26 mouse cellular contexts compared by ENCODE assay signal in genomic region chr1:37641361-37641760, GRCm38 (mm10).
"Had no signal": no experiment of that assay in that cellular context is flagged by ENCODE, and none has a peak within 500 bp of the region (broad histone marks: within the 10 kb centered on the region; RNA-seq: fewer than 3 reads in every experiment).

No protein-coding gene starts in this region.

- ATAC-seq: hindbrain, postnatal 0 days; intestine, embryonic 16.5 days had no signal

- H3K4me2 ChIP-seq: heart, embryonic 11.5 days; heart, embryonic 13.5 days; heart, embryonic 15.5 days; hindbrain, embryonic 13.5 days; hindbrain, embryonic 15.5 days; limb, embryonic 12.5 days; liver, embryonic 11.5 days; liver, embryonic 13.5 days had no signal

- H3K36me3 ChIP-seq: heart, embryonic 13.5 days; heart, embryonic 15.5 days; hindbrain, embryonic 13.5 days; hindbrain, embryonic 15.5 days; limb, embryonic 10.5 days; limb, embryonic 12.5 days; liver, embryonic 13.5 days had no signal

- H3K27me3 ChIP-seq: heart, embryonic 13.5 days; heart, embryonic 15.5 days; hindbrain, embryonic 13.5 days; hindbrain, embryonic 15.5 days; limb, embryonic 12.5 days; liver, embryonic 13.5 days had no signal

- H3K4me3 ChIP-seq: heart, adult 2 months; heart, embryonic 13.5 days; heart, embryonic 15.5 days; hindbrain, embryonic 13.5 days; hindbrain, embryonic 15.5 days; layer of hippocampus, adult 2 months; left cerebral cortex, adult 2 months; limb, embryonic 10.5 days; limb, embryonic 12.5 days; liver, embryonic 13.5 days had no signal

- H3K4me1 ChIP-seq: heart, embryonic 15.5 days; hindbrain, embryonic 15.5 days; limb, embryonic 10.5 days; limb, embryonic 12.5 days had no signal

- DNase-seq: gastrocnemius, postnatal 14 days; gastrocnemius, postnatal 36 days; heart, adult 11 months; heart, adult 2 months; heart, postnatal 14 days; heart, postnatal 4 days; kidney, adult 11 months; kidney, adult 2 months; kidney, adult 9 months; kidney, postnatal 10 days; kidney, postnatal 25 days; kidney, postnatal 4 days; liver; liver, embryonic 13.5 days had no signal

- H3K27ac ChIP-seq: heart, adult 2 months; heart, embryonic 13.5 days; heart, embryonic 15.5 days; hindbrain, embryonic 13.5 days; hindbrain, embryonic 15.5 days; hindbrain, postnatal 0 days; layer of hippocampus, adult 2 months; left cerebral cortex, adult 2 months; limb, embryonic 10.5 days; limb, embryonic 12.5 days; liver, embryonic 13.5 days had no signal

- H3K9me3 ChIP-seq: heart, embryonic 13.5 days; heart, embryonic 15.5 days; hindbrain, embryonic 13.5 days; hindbrain, embryonic 15.5 days; limb, embryonic 10.5 days; limb, embryonic 12.5 days; liver, embryonic 13.5 days had no signal

- H3K9ac ChIP-seq: heart, embryonic 13.5 days; heart, embryonic 15.5 days; hindbrain, embryonic 13.5 days; hindbrain, embryonic 15.5 days; limb, embryonic 12.5 days; liver, embryonic 13.5 days had no signal
